Mouse (Mus musculus): ENCODE measurements around the gene Clic5.
"Not testable (repeated sequence)": the region's sequence is repeated elsewhere in the genome, so short reads cannot be mapped to it uniquely, and the experiment has no call there.

Gene Clic5

GRCm38 (mm10) chr17:44188042-44188768, at the start of gene Clic5:
Gene Clic5, plus strand, starts transcription at chr17:44188584.
- DNase-seq (ENCODE audit: low read depth, low spot score): no peak

GRCm38 (mm10) chr17:44145806-44146205, 42.6 kb upstream of the Clic5 start:
- DNase-seq (ENCODE audit: low read depth, low spot score): no peak

GRCm38 (mm10) chr17:44148109-44148846, 40.1 kb upstream of the Clic5 start:
- DNase-seq (ENCODE audit: low read depth, low spot score): no peak

- peak; percentile 51 for DNase-seq (ENCODE audit: low read depth, low spot score)
Measured at GRCm38 (mm10) chr17:44151130-44151529, 37.3 kb upstream of the Clic5 start.

GRCm38 (mm10) chr17:44151889-44152288, 36.5 kb upstream of the Clic5 start:
- no peak for DNase-seq (ENCODE audit: low read depth, low spot score)

GRCm38 (mm10) chr17:44153871-44154270, 34.5 kb upstream of the Clic5 start:
- no peak for DNase-seq (ENCODE audit: low read depth, low spot score)

GRCm38 (mm10) chr17:44155204-44155603, 33.2 kb upstream of the Clic5 start:
- no peak for DNase-seq (ENCODE audit: low read depth, low spot score)

GRCm38 (mm10) chr17:44158186-44158585, 30.2 kb upstream of the Clic5 start:
- DNase-seq (ENCODE audit: low read depth, low spot score): no peak

GRCm38 (mm10) chr17:44160449-44160848, 27.9 kb upstream of the Clic5 start:
- no peak for DNase-seq (ENCODE audit: low read depth, low spot score)

- peak; percentile 12 for DNase-seq (ENCODE audit: low read depth, low spot score)
Measured at GRCm38 (mm10) chr17:44162514-44162913, 25.9 kb upstream of the Clic5 start.

GRCm38 (mm10) chr17:44162935-44163334, 25.4 kb upstream of the Clic5 start:
- no peak for DNase-seq (ENCODE audit: low read depth, low spot score)

- DNase-seq (ENCODE audit: low read depth, low spot score): peak; percentile 7
Measured at GRCm38 (mm10) chr17:44165730-44166347, 22.5 kb upstream of the Clic5 start.

GRCm38 (mm10) chr17:44169676-44170075, 18.7 kb upstream of the Clic5 start:
- DNase-seq (ENCODE audit: low read depth, low spot score): no peak

GRCm38 (mm10) chr17:44170316-44170715, 18.1 kb upstream of the Clic5 start:
- DNase-seq (ENCODE audit: low read depth, low spot score): no peak

- no peak for DNase-seq (ENCODE audit: low read depth, low spot score)
Measured at GRCm38 (mm10) chr17:44171930-44172329, 16.5 kb upstream of the Clic5 start.

- DNase-seq (ENCODE audit: low read depth, low spot score): no peak
Measured at GRCm38 (mm10) chr17:44173341-44173740, 15.0 kb upstream of the Clic5 start.

GRCm38 (mm10) chr17:44177291-44177690, 11.1 kb upstream of the Clic5 start:
- no peak for DNase-seq (ENCODE audit: low read depth, low spot score)

- no peak for DNase-seq (ENCODE audit: low read depth, low spot score)
Measured at GRCm38 (mm10) chr17:44181346-44181745, 7.0 kb upstream of the Clic5 start.

- DNase-seq (ENCODE audit: low read depth, low spot score): no peak
Measured at GRCm38 (mm10) chr17:44186871-44187270, 1.5 kb upstream of the Clic5 start.

GRCm38 (mm10) chr17:44187537-44187936, 847 bp upstream of the Clic5 start:
- DNase-seq (ENCODE audit: low read depth, low spot score): not testable (repeated sequence)

- DNase-seq (ENCODE audit: low read depth, low spot score): no peak
Measured at GRCm38 (mm10) chr17:44188769-44189145, 373 bp downstream of the Clic5 start.

GRCm38 (mm10) chr17:44189696-44190095, 1.3 kb downstream of the Clic5 start:
- no peak for DNase-seq (ENCODE audit: low read depth, low spot score)

- no peak for DNase-seq (ENCODE audit: low read depth, low spot score)
Measured at GRCm38 (mm10) chr17:44190246-44190645, 1.9 kb downstream of the Clic5 start.

All from A20 (cell line).